Mouse (Mus musculus) cerebellum, adult 9-11 months (tissue): ENCODE results near the gene Asb2.

Experiments used
- DNase-seq: peaks from one replicate; pipeline ENCODE4 v3.0.0; 2022

Gene Asb2

DNA sequence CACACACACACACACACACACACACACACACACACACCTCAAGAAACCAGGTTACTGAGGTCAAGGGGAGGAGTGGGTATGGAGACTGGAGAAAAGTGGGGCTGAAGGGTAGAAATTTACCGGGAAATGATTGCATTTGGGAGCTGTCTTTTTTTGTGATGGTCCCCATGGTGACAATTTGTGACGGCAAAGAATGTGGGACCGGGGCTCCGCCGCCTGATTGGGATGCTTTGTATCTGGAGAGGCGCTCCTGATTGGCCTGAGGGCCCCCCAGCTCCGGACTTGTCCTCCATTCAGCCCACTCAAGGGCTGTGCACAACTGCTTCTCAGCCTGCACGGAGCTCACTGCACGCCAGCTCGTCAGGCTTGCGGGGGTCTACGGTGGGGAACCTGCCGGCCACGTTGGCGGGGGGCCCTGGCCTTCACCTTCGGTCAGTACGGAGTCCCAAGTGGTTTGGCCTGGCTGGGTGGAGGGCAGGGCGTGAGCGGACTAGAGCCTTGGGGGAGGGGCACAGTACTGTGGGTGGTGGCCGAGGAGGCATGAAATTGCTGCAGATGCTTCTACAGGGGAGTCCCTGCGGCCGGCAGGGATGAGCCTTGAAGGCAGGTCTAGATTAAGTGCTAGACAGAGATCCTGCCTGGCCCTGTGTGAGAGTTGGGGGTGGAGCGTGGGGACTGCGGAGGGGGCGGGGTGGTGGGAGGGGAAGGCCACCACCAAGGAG lies 41.0 kb downstream of the Asb2 start:
- no peak for DNase-seq

DNA sequence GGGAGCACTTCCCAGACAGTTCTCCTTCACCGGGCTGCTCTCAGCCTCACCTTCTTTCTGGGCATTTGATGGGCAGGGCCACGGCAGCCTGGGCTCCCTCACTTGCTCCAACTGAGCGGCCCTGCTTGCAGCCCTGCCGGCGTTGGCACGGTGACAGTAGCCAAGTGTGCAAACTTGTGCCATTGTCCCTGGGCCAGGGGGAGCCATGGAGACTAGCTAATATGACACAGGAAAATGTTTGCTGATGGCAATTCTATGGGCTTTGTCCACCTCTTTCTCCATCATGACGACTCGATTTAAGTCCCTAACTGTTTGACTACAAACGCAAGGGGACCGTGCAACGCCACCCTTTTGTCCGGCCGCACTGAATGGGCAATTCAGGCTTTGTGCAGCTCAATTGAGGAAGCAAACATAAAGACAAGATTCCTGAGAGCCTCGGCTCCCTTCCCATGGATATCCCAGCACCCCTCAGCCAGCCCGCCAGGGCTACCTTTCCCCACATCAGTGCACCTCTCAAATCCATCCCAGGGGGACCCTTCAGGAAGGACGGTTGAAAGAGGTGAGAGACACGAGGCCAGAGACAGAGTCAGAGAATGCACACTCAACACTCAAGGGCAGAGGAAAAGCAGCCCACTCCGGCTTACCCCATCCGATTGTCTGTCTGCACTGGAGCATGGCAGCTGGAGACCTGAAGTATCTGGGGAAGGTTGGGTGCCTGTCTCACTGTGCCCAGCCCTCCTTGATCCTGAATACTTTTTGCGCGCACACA lies 41.7 kb downstream of the Asb2 start:
- no peak for DNase-seq

DNA sequence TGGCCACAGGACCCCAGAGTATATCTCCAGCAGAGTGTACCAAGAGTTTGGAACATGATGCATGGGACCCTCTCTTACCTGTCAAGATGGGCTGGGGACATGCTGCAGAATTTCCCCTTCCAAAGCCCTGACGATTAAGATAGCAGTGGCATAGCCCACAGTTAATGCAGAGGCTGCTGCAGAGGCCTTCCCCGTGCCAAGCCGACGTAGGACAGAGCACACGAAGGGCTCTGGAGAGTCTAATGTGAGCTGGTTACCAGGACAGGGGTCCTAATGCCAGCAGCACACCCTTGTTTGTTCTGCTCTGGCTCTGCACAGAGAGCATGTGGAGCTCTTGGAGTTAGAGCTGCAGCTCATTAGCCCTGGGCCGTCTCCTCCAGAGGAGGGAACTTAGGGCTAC lies 42.5 kb downstream of the Asb2 start:
- DNase-seq: no peak

- DNase-seq: no peak
These were observed 43.9 kb downstream of the Asb2 start for GRCm38 (mm10) chr12:103311921-103312320.

DNA sequence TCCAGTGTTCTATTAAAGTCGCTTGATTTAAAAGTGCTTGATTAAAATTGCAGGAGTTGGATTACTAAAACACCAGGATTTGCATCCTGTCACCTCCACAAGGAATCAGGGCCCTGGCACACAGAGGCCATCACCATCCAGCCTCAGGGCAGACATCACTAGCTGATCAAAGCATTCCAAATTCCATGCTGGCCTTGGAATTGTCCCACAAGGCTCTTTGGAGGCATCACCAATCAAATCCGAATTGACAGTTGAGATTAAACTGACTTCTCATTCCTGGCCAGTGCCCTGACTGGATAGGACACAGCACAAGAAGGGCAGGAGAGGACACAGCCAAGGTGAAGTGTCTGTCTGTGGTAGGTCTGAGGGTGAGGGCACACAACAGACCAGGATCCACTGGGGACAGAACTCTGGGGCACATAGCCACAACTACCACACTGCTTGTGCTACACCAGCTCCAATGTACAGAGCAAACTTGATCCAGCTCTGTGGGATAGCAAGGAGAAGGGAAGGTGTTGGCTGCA lies 45.0 kb downstream of the Asb2 start, which contains the start of gene Fam181a:
Gene Fam181a, plus strand, starts transcription at position 232 of the 524 bp plus-strand sequence.
- no peak for DNase-seq

- no peak for DNase-seq
These were observed 49.1 kb downstream of the Asb2 start for GRCm38 (mm10) chr12:103306720-103307119.

- DNase-seq: no peak
These were observed 49.6 kb downstream of the Asb2 start for GRCm38 (mm10) chr12:103306224-103306623.

- no peak for DNase-seq
These were observed 52.8 kb downstream of the Asb2 start for GRCm38 (mm10) chr12:103302960-103303359.

DNA sequence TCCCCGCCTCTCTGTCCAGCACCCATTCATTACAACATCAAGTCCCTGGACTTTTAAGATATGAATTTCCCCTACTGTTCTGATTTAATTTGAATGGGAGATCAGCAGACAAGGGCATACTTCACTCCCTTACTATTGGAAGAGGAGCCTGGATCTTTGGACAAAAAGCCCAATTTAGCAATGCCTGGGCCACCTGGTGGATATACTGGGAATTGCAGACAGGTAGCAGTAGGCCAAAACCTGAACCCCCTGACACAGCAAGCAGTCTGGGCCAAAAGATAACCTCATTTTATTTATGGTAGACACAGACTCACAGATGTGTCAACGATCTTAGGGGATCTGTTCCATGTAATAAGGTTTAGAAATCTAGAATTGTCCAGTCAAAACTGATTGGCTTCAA lies 54.2 kb downstream of the Asb2 start:
- DNase-seq: no peak

GRCm38 (mm10) chr12:103300493-103300892 lies 55.3 kb downstream of the Asb2 start:
- DNase-seq: no peak

DNA sequence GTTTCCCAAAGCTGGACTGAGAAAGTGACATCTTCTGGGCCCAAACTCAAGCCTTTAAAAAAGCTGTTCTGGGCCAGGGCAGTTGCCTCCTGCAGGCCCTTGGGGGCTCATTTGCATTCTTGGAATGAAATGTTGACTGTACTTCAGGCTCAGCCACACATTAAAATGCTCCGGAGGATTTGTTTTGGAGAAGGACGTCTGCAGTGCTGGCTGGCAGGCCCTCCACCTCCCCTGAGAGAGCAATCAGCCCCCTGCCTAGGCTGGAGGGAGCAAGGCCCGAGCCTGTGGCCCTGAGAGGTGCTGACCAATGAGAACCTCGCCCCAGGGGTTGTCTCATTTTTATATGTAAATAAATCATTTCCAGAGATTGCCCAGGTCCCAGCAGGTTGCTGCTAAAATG lies 59.5 kb downstream of the Asb2 start:
- DNase-seq: peak; percentile 14

GRCm38 (mm10) chr12:103292366-103292765 lies 63.4 kb downstream of the Asb2 start:
- no peak for DNase-seq

GRCm38 (mm10) chr12:103287276-103287675 lies 68.5 kb downstream of the Asb2 start:
- DNase-seq: no peak

DNA sequence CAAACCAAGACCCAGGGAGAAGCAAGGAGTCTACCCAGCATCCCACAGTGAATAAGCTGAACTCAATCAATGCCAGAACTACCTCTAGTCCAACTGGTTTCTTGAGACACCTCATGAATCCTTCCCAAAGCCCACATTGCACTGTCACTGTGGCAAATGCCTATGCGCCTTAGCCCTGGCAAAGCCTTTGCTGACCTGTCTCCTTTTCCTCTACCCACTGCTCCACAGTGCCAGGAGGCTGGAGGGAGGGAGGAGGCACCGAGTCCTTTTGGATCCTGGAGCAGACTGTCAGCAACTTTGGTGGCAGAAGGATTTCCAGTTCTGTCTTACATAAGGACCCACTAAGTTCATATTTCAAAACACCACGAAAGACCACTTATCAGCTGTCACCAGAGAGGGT lies 72.4 kb downstream of the Asb2 start:
- no peak for DNase-seq

DNA sequence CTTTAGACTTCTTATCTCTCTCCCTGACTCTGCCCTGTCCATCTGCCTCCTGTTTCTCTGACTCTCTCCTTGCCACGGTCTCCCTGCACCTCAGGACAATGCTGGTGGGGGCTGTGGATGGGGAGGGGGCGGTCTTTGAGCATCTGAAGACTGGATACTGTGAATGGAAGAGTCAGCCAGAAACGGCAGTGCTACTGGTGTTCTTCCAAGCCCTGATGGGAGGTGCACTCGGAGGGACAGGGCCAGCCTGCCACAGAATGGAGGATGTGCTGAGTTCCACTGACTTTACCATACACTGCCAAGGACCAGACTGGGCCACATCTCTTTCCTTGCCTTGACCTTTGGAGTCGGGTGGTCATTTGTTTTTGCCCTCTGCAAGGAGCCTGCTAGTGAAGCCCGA lies 72.9 kb downstream of the Asb2 start:
- no peak for DNase-seq

DNA sequence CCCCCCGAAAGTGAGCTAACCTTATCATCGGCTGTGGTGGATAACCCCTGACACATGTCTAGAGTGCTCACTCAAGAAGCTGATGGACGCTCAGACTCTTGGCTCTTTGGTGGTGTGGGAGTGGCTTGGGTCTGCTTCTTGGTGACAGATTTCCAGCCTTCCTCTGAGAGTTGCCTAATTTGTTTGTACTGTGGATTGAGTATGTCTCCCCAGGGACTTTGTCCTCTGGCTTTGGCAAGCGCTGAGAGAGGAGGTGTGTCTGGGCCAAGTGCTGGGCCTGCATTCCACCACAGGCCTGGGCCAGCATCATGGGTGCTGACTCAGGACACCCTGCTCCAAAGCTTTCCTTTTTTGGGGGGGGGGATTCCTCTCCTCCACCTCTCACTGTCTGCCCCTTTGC lies 73.9 kb downstream of the Asb2 start:
- DNase-seq: no peak

GRCm38 (mm10) chr12:103281491-103281890 lies 74.3 kb downstream of the Asb2 start:
- no peak for DNase-seq

GRCm38 (mm10) chr12:103276422-103276821 lies 79.4 kb downstream of the Asb2 start:
- DNase-seq: no peak

DNA sequence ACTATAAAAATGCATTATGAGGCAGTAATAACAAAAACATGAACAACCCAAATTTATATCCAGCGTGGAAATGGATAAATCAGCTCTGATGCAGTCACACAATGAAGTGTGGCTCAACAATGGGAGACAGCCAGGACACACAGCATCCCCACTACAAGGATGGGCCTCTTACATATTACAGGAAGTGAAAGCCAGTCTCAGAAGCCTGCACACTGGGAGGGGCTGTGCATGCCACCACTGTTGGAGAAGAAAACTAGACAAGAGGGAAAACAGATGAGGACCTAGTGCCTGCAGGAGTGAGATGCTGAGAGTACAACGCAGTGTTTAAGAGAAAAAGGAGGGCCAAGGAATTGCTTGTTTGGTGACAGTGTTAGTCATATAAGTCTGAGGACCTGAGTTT lies 82.1 kb downstream of the Asb2 start:
- no peak for DNase-seq

GRCm38 (mm10) chr12:103273051-103273450 lies 82.8 kb downstream of the Asb2 start:
- no peak for DNase-seq

GRCm38 (mm10) chr12:103272176-103272575 lies 83.6 kb downstream of the Asb2 start:
- DNase-seq: no peak
